Mouse (Mus musculus) left cerebral cortex, postnatal 25 days (tissue): ENCODE measurements around the gene Cep57l1. TPM values are rescaled to one million over a fixed set of nuclear protein-coding genes. Genes with fewer than 3 reads are reported as not detected.
A peak's percentile ranks its signal among the peaks of the same experiment; 100 is the strongest.
"Not testable (repeated sequence)": the region's sequence is repeated elsewhere in the genome, so short reads cannot be mapped to it uniquely, and the experiment has no call there.

ENCODE experiments used
- DNase-seq, 2 experiments: peaks; one replicate each; pipeline ENCODE4 v3.0.0; 2022; ENCODE audit warnings: low spot score in 2 of 2, mixed read lengths in 1 of 2
- intact Hi-C: fragments of 180-260 bp; cut with DNase I; formaldehyde crosslinking; loops from one replicate; pipeline ENCODE4 v1.15.1; 2025
- total RNA-seq, 2 experiments: library from RNA; stranded (reverse); gene quantifications; 2 replicates each; pipeline ENCODE4 v1.2.3; 2021

Cep57l1 gene
- total RNA-seq, result 1 to 10 TPM; 6.8 to 8.3 TPM

DNA sequence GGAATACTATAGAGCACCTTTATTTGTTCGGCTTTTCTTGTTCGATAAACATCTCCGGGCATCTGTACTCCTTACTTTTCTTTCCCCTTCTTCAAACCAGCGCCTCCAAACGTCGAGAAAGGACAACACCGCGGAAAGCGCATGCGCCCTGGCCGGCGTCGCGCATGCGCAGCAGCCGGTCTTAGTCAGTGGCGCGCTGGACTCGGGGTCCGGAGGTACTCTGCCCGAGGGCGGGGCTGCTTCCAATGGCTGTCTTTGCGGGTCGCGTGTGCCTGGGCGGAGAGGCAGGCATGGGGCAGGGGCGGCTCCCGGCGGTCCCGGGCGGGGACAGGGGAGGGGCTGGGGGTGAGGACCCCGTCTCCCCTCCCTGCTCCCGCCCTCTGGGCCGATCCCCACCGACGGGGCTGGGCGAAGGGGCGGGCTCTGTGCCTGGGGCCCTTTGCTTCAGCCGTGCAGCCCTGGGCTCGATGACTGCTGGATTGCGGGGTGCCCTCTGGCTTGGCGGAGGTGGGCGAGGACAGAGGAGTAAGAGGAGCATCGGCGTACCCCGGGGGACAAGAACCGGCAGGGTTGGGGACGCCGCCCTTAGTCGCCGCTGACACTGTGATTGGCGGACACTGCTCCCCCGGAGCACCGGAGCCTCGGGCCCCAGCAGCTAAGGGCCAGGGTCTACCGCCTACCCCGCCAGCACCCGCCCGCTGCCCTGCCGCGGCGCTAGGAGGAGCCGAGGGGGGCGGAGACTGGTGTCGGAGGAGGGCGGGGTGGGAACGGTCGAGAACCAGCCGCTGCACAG is at the start of gene Cep57l1, which contains the start of gene Sesn1:
Cep57l1 (minus strand) TSS at position 101 of the 793 bp plus-strand sequence.
Sesn1 (plus strand) TSS at position 165 of the 793 bp plus-strand sequence.
- intact Hi-C loops, result loop anchor here (2.0 to 10.0 kb wide), 3 partner anchors 119 to 467 kb away; partner anchors contain the start of genes Cd164 and Foxo3
- peak; percentile 91 to 93 for DNase-seq

DNA sequence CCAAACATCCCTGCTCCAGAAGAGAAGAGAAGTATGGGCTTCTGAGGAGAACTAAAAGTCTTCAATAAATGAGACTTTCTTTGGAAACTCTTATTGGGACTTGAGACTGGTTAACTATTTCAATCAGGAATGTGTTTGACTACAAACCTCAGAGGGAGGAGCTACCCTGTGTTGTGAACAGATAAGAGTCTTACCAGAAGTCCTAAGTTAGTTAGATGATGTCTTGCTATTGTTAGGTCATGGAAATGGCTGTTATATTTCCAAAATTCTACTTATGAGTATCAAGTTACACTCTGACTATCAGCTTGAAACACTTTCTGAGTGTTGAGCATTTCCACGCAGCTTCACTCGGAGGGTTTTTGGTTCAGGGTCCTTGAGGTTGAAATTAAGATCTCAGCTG is 39.0 kb upstream of the Cep57l1 start:
- no peak for DNase-seq
- intact Hi-C loops, result no loop called here

DNA sequence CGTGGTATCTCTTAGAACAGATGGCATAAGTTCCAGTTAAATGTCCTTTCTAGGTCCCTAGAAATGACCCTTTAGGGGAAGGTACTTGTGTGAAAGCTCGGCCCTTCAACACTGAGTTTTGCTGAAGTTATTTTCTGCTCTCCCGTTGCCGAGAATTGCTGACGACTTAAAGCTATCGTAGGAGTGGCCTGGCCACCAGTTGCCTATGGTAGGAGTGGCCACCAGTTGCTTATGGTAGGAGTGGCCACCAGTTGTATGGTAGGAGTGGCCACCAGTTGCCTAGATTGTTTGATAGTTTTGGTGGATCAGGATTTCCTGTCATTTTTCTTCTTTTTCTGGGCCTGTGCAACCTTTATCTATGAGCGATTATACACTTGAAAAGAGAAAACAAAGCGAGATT is 38.1 kb upstream of the Cep57l1 start:
- no peak for DNase-seq
- intact Hi-C loops, result no loop called here

DNA sequence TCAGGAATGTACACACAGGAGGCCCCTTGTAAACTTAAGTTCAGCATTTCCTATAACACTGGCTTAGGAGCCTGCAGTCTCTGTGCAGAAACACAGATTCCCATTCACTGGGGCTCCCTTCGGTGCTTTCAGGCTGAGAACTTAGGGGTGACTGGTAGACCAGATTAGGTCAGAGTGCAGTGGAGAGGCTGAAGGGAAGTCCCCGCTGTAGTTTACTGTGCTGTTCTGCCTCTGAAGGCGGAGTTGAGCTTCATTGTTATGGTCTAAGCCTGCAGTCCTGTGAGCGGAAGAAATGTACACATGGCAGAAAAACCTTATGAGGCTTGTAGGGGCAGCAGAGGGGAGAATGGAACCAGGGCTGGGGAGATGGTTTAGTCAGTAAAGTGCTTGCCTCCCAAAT is 29.2 kb upstream of the Cep57l1 start:
- DNase-seq, result no peak
- intact Hi-C loops, result no loop called here

DNA sequence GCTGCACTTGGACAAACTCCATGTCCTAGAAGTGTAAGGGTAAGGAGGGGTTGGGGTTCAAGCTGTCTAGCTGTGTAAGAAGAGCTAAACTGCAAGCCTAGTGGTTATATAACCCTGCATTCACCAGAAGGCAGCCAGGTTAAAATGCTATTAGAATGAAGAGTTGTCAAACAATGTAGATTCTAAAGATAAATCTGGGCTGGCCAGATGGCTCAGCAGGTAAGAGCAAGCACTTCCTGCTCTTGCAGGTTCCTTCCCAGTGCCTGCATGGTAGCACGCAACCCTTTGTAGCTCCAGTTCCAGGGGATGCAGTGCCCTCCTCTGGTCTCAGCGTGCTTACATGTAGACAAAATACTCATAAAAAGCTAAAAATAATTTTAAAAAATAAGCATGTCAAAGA is 24.5 kb upstream of the Cep57l1 start:
- no peak for DNase-seq
- intact Hi-C loops, result loop anchor here (5.0 kb wide), 5 partner anchors 53 to 443 kb away; partner anchors contain the start of gene Foxo3

DNA sequence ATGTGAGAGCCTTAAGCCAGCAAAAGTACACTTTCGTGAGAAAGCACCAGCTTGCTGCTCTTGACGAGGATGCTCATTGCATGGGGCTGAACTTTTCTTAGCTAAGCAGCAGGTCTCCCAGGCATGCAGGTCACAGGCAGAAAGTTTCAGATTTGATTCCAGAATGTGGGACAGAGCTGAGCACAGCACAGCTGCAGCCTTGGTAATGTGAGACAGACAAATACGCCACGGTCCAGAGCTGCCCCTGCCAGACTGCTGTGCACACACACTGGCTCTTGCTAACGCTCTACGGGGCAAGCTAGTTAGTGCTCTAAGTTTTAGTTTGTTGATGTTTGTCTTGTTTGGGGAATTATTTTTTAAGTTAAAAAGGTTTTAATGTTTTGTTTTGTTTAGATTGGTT is 22.5 kb upstream of the Cep57l1 start:
- intact Hi-C loops, result loop anchor here (5.0 kb wide), 5 partner anchors 55 to 445 kb away; partner anchors contain the start of gene Foxo3
- DNase-seq, result no peak

DNA sequence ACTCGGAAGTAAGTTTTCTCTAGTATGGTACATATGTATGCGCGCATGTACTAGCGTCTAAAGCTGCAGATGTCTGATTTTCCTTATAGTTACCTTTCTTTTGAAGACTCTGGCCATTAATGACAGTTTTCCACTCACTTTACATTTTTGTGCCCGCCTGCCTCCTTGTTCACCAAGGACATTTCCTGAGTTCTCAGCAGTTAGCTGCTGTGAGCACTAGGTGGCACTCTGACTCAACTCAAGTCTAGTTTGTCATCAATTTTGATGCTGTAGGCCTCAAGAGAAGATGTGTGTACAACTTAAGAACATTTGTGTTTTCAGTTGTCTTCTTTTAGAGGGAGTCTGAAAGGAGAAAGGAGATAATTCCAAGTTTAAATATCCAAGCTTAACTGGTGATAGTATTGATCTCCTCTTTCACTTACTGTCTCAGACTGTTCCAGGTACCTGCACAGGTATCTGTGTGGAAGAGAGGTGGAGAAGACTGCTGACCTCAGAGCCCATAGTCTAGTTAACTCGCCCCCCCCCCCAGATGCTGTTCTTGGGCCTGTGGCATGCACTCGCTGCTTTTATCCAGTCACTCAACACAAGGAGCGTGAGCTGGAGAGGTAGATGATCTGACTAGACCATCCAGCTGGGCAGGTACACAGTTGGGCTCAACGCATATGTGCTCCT is 21.3 kb upstream of the Cep57l1 start:
- DNase-seq, result peak; percentile 77 to 85
- intact Hi-C loops, result loop anchor here (2.0 to 5.0 kb wide), 6 partner anchors 56 to 464 kb away; partner anchors contain the start of gene Foxo3

DNA sequence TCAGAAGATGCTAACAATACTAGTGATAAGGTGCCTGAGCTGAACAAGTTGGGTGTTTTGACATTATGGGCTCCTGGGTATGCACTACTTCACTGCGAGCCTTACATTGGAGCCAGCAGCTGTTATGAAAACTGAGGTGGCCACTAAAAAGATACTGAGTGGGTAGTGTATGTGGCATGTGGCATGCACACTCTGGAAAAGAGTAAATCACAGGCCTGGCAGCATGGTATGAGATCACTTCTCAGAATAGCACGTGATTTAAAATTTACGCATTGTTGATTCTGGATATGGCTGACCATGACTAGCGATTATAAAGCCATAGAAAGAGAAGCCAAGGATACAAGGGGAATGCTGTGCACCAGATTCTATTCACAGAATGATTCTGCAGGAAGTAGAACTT is 20.8 kb upstream of the Cep57l1 start:
- intact Hi-C loops, result loop anchor here (2.0 to 5.0 kb wide), 6 partner anchors 57 to 464 kb away; partner anchors contain the start of gene Foxo3
- DNase-seq, result peak in 1 of 2 experiments; percentile 14

DNA sequence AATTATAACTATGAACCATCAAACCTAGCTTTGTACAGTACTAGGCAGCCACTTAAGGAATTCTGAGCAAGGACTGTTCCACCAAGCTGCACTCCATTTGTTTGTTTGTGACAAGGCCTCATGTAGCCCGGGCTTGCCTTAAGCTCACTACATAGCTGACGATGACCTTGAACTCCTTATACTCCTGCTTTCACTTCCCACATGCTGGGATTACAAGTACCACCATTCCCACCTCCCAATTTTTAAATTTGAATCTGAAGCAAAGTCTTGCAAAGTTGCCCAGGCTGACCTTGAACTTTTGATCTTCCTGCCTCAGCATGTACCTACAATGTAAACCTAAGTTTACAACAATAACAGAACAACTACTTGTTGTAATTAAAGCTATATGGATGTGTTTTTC is 20.3 kb upstream of the Cep57l1 start:
- intact Hi-C loops, result loop anchor here (2.0 to 5.0 kb wide), 6 partner anchors 57 to 465 kb away; partner anchors contain the start of gene Foxo3
- no peak for DNase-seq

DNA sequence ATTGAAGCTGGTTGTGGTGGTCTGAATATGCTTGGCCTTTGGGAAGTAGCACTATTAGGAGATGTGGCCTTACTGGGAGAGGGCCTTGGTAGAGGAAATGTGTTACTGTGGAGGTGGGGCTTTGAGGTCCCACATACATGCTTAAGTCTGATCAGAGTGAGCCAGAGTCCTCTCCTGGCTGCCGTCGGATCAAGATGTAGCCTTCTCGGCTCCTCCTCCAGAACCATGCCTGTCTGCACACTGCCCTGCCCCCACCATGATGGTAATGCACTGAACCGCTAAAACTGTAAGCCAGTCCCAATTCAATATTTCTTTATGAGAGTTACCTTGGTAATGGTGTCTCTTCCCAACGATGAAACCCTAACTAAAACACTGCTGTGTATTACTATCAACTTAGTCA is 19.5 kb upstream of the Cep57l1 start:
- intact Hi-C loops, result no loop called here
- no peak for DNase-seq

DNA sequence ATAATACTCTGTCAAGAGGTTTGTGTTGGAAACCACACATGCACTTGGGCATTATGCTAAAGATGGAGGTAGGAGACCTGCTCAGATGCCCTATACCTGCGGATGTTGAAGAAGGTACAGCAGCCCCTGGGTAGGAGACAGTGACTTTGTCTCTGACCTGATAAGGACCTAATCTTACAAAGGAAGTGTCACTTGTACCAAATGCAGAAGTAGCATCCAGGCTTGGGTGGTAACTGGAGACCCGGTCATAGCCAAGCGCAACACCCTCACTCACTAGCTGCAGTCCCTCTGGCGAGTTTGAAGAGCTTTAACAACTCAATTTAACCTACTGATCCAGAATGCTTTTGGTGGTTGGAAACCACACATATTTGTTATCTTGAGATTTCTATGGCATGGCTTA is 18.1 kb upstream of the Cep57l1 start:
- DNase-seq, result no peak
- intact Hi-C loops, result no loop called here

DNA sequence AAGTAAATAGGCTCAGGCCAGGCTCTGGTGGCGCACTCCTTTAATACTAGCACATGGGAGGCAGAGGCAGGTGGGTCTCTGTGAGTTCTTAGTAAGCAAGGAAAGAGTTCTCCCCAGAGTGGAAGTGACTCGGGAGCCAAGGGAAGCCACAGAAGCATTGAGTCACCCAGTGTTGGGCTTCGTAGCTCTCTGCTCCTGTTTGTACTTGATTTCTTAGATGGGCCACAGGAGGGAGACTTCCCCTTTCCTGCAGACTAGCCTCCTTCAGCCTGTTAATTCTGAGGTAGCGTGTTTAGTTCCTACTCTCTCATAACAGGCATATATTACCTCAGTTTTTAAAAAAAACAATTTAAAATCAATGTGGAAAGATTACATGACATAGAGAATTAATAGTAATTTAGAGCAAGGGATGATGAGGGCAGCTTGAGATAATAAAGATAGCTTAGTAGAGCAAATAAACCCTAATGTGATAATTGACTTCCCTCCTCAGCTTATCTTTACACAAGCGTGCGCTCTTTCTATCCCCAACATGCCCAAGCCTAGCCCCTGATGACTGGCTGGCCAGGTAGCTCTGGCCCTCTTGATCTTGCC is 16.9 kb upstream of the Cep57l1 start:
- intact Hi-C loops, result no loop called here
- no peak for DNase-seq

DNA sequence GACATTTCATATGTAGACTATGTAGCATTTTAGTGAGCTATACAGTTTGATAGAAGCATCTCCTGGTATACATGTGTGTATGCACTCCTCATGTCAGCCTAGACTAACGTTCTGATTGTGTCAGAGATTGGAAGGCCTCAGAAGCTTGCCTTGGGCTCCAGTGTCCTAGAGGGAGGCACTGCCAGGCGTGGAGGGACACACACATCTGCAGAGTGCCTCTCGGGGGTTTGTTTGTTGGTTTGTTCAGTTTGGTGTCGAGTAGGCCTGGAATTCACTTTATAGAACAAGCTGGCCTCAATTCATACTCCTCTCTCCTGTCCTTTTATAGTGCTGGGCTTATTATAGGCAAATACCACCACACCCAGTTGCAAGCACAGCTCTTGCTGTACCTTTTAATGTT is 16.3 kb upstream of the Cep57l1 start:
- DNase-seq, result no peak
- intact Hi-C loops, result no loop called here

DNA sequence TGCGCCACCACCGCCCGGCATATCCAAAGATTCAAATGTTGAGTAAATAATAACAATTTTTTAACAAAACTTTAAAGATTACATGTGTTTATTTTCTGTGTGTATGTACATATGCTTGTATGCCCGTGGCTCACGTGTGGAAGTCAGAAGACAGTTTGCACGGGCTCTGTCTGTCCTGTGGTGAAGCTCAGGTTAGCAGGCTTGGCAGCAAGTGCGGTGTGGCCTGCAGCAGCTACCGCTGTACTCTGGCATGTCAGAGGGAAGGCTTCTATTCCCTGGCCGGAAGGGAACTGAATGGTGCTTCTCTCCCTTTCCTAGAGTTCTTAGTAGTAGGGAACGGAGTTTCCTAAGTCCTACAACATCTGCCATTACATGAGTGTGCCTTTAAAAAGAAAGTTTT is 15.4 kb upstream of the Cep57l1 start:
- intact Hi-C loops, result no loop called here
- DNase-seq, result no peak

DNA sequence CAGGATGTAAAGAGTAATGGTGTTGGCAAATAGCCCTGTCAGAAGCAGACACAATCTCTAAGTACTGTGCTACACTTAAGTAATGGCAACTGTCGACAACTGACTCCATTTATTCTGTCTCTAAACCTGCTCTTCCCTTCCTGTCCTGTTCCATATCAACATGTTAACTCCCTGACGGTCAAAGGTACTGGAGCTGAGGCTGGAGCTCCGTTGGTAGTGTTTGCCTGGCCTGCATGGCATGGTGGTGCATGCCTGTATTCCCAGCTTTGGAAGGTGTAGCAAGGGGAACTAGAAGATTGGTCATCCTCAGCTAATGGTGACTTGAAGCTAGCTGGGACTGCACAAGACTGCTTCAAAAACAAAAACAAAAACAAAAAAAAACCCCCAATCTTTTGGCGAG is 14.2 kb upstream of the Cep57l1 start:
- no peak for DNase-seq
- intact Hi-C loops, result no loop called here

DNA sequence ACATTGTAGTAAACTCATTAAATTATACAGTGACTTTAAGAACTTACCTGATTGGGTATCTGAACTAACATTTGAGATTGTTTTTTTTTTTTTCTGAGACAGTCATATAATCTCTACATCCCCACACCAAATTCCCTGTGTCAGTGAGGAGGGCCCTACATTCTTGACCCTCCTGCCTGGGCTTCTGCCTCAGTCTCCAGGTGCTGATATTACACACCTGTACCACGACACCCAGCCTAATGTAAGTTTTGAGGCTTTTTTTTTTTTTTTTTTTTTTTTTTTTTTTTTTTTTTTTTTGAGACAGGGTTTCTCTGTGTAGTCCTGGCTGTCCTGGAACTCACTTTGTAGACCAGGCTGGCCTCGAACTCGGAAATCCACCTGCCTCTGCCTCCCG is 13.6 kb upstream of the Cep57l1 start:
- DNase-seq, intact Hi-C loops: not testable (repeated sequence)

DNA sequence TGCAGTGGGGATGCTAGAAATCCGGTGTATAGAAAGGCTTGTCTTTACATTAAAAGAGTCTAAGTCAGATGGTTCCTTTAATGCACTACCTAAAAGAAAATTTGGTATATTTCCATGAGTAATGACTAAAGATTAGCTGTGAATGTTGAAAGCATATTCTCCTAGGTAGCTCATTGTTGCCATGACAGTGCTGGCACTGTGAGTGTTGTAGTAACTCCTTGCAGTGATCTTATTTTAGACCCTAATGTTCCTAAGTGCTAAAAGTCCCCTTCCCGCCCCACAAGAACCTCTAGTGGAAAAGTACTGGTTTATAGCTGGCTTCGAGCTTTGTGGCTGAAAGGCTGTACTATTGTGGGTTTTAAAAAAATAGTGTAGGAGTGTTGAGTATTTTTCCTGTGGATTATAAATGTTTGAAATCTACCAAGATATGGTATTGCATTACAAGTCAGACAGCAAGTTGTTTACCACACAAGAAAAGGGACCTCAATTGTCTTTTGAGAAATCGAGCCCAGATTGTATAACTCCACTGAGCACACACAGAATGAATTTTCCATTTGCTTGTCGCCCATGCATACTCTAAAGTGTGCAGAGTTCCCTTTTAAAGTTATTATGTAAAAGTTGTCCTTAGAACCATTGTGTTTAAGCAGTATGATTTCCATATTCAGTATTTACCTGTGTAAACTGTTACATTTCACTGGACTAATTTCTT is 13.1 kb upstream of the Cep57l1 start:
- intact Hi-C loops, result no loop called here
- peak; percentile 36 to 74 for DNase-seq

DNA sequence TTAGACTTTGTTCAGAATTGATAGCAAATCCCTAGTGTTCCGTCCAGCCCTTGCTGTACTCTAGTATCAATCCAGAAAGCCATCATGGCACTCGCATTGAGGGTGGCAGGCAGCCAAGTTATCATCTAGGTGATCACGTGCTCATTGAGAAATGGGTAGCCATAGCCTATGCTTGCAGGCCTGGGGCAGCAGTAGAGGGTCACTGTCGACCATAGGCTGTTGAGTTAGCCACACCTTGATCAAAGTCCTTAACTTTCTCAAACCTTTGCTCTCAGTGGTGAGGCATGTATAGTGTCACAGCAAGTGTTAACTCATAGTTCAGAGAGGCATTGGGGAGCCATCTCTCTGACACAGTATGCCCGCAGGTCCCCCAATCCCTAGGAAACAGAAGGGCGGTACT is 11.5 kb upstream of the Cep57l1 start:
- intact Hi-C loops, result no loop called here
- no peak for DNase-seq

DNA sequence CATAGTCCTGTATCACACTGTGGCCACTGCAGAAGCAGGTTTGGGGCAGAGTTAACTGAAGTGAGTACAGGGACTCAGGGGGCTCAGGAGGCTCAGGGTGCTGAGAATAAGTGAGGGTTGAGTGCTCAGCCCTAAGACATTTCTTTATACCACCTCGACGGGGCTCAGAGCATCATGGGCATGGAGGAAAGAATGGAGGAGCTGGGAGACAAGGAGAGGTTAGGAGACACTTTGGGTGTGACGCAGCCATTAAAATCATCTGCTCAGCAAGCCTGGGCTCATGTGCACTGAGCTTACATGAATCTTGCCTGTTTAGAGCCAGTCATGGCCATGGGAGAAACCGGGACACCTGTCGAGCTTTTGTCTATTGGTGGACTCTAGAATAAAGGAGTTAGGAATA is 10.7 kb upstream of the Cep57l1 start:
- intact Hi-C loops, result no loop called here
- DNase-seq, result no peak

DNA sequence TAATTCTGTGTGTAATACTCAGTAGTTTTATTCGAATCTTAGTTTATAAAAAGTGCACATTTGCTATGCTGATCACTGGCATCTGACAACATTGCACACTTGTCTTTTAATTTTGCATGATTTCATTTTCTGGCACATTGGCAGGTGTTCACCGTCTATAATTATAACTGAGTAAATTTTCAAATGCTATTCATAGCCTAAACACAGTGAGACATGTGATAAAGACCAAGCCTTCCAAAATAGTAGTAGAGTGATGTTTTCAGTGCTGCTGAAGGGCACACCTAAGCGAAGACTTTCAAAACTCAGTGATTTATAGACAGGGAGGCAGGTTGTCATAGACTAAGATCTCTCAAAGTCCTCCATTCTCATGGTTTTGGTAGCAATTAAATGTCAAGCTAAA is 9.6 kb upstream of the Cep57l1 start:
- intact Hi-C loops, result loop anchor here (10.0 kb wide), 1 partner anchor 305 kb away; the partner anchor contains the start of gene Cd164
- peak in 1 of 2 experiments; percentile 37 for DNase-seq
